In the genomic region with DNA sequence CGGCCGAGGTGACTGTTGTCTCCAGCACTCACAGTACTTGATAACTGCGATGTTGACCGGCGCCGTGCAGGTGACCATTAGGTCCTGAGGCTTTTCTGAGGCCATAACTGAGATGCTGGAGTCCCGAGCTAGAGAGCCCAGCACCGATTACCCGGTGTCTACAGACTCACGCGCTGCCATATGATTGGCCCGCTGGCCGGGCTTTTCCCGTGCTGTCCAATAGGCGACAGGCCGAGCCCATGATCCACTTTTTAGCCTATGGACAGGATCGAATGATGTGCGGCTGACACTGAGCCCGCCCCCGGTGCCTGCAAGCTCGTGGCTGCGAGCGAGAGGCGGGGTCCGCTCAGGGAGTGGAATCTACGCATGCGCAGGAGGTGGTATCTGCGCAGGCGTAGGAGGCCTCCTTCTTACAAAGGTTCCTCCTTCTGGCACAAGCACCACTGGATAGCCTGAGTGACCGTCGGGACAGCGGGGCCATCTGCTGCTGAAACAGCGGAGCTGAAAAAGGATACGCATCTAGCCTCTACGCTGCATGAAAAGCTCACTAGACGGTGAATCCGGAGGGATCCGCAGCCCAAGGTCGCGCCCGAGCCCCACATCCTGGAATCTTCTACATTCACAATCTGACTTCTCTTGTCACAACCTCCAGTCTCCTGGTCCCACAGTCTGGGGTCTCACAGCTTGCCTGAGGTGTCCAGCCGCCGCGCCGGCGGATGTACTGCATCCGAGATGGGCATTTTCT, we compare ENCODE assay signal across 8 mouse cellular contexts. TPM values are rescaled to one million over a fixed set of nuclear protein-coding genes. Genes with fewer than 3 reads are reported as not detected.
DNase-seq lines count a peak whose midpoint lies in the region; ATAC-seq lines count a peak whose summit lies in the region.

TSS of gene Mvd (minus strand) at position 161 of the 745 bp plus-strand sequence.

- H3K9ac ChIP-seq in heart, embryonic 13.5 days: peak within 1 kb of the TSS; percentile 92
- H3K9ac ChIP-seq in liver, embryonic 12.5 days: peak within 1 kb of the TSS; percentile 77
- H3K9ac ChIP-seq in stomach, embryonic 15.5 days: peak within 1 kb of the TSS; percentile 45

- no peaks in the 10 kb centered on the region; the same call in 1 of the 2 replicates for H3K4me1 ChIP-seq in brown adipose tissue, adult 24 weeks (ENCODE audit: control insufficient read depth, insufficient read depth, insufficient read length, low read length)
- peaks cover 31% of the 10 kb centered on the region for H3K4me1 ChIP-seq in heart, embryonic 13.5 days
- H3K4me1 ChIP-seq in liver, embryonic 12.5 days: peaks cover 34% of the 10 kb centered on the region
- H3K4me1 ChIP-seq in stomach, embryonic 15.5 days: peaks cover 22% of the 10 kb centered on the region

- peaks cover 8% of the 10 kb centered on the region for H3K36me3 ChIP-seq in heart, embryonic 13.5 days
- H3K36me3 ChIP-seq in liver, embryonic 12.5 days: peaks cover 8% of the 10 kb centered on the region
- H3K36me3 ChIP-seq in stomach, embryonic 15.5 days: 0 out of 2 replicates have a peak, but pooled peaks cover 4% of the 10 kb centered on the region

- H3K27me3 ChIP-seq in heart, embryonic 13.5 days (replicated peaks): no peaks in the 10 kb centered on the region
- peaks cover 21% of the 10 kb centered on the region for H3K27me3 ChIP-seq in liver, embryonic 12.5 days (replicated peaks)
- no peaks in the 10 kb centered on the region for H3K27me3 ChIP-seq in stomach, embryonic 15.5 days (replicated peaks)

- H3K9me3 ChIP-seq in heart, embryonic 13.5 days: no peaks in the 10 kb centered on the region
- H3K9me3 ChIP-seq in liver, embryonic 12.5 days (replicated peaks): no peaks in the 10 kb centered on the region
- no peaks in the 10 kb centered on the region for H3K9me3 ChIP-seq in stomach, embryonic 15.5 days

- peak within 1 kb of the TSS; percentile 69 for H3K4me3 ChIP-seq in brown adipose tissue, adult 24 weeks (ENCODE audit: insufficient read depth, low read depth, low read length)
- peak within 1 kb of the TSS; percentile 82 for H3K4me3 ChIP-seq in heart, embryonic 13.5 days
- peak within 1 kb of the TSS; percentile 71 for H3K4me3 ChIP-seq in liver, embryonic 12.5 days
- peak within 1 kb of the TSS; percentile 57 for H3K4me3 ChIP-seq in stomach, embryonic 15.5 days (replicated peaks)

- under 1% methylated on average over 47 of the region's 47 CpGs for WGBS in heart, embryonic 13.5 days
- WGBS in liver, embryonic 12.5 days (ENCODE audit: insufficient replicate concordance): under 1% methylated on average over 47 of the region's 47 CpGs
- WGBS in stomach, embryonic 15.5 days: under 1% methylated on average over 47 of the region's 47 CpGs

- peak; percentile 95 for ATAC-seq in heart, embryonic 13.5 days (ENCODE audit: extremely low read depth, insufficient number of reproducible peaks, low FRiP score, low TSS enrichment)
- ATAC-seq in liver, embryonic 12.5 days: peak; percentile 98
- ATAC-seq in stomach, embryonic 15.5 days (ENCODE audit: insufficient read depth, low FRiP score, low read depth): peak; percentile 96

- peak; percentile 99 for DNase-seq in CD4-positive, CD25-positive, alpha-beta regulatory T cell, adult 2 months (ENCODE audit: low read depth, low spot score)
- DNase-seq in fat pad, adult 2 months (ENCODE audit: extremely low read depth, low read depth, low spot score): peak; percentile 85
- peak; percentile 99 for DNase-seq in kidney, postnatal 10 days
- peak; percentile 98 to 99 for DNase-seq in natural killer cell, adult 2 months (ENCODE audit: low spot score in 2 of 2)

- H3K4me2 ChIP-seq in heart, embryonic 13.5 days: peak within 1 kb of the TSS; percentile 100
- H3K4me2 ChIP-seq in liver, embryonic 12.5 days: peak within 1 kb of the TSS; percentile 95
- peak within 1 kb of the TSS; percentile 96 for H3K4me2 ChIP-seq in stomach, embryonic 15.5 days

- peak within 1 kb of the TSS; percentile 67 for H3K27ac ChIP-seq in brown adipose tissue, adult 24 weeks (replicated peaks; ENCODE audit: low read depth, low read length)
- peak within 1 kb of the TSS; percentile 99 for H3K27ac ChIP-seq in heart, embryonic 13.5 days (replicated peaks)
- peak within 1 kb of the TSS; percentile 81 for H3K27ac ChIP-seq in liver, embryonic 12.5 days
- peak within 1 kb of the TSS; percentile 97 for H3K27ac ChIP-seq in stomach, embryonic 15.5 days

RNA-seq across cellular contexts. Expression of gene Mvd, which starts in this region (rescaled TPM):
- polyA plus RNA-seq in brown adipose tissue, adult 24 weeks (2012; ENCODE audit: insufficient read depth, insufficient read length, missing spikeins): 10.0 and 16.3 TPM in 2 replicates
- polyA plus RNA-seq in heart, embryonic 13.5 days (2015; fragmentation: Nextera tagmentation; extraction: Ambion mirVana): 19.7 and 21.8 TPM in 2 replicates
- polyA plus RNA-seq in liver, embryonic 12.5 days (2016; fragmentation: Nextera tagmentation; extraction: Ambion mirVana): 29.3 and 31.4 TPM in 2 replicates
- polyA plus RNA-seq in stomach, embryonic 15.5 days (2015; fragmentation: Nextera tagmentation; extraction: Ambion mirVana): 38.7 and 43.7 TPM in 2 replicates

Comparison
In these comparisons a context has a peak if more than half of its experiments do, and no peak if none do; other contexts are left out.
1. Peak in every context shown above with its lines: DNase-seq, ATAC-seq, H3K4me3 ChIP-seq and H3K27ac ChIP-seq.